Mouse (Mus musculus): ENCODE measurements around the gene Flrt1. TPM values are rescaled to one million over a fixed set of nuclear protein-coding genes. Genes with fewer than 3 reads are reported as not detected.
A peak's percentile ranks its signal among the peaks of the same experiment; 100 is the strongest.
"Not testable (repeated sequence)": the region's sequence is repeated elsewhere in the genome, so short reads cannot be mapped to it uniquely, and the experiment has no call there.

The Flrt1 gene
- polyA plus RNA-seq, 1 experiment from 2014 or later, result 1.4 TPM

- Histone ChIP-seq H3K4me2 (no peak overlapping the region), H3K4me1 (peaks cover 38% of the 10 kb centered on the region), H3K27me3 (replicated peaks) (no peaks in the 10 kb centered on the region), H3K27ac (replicated peaks) (peak overlapping the region; percentile 66), H3K9ac (0 out of 2 replicates have a peak overlapping the region, but pooled peaks have one; percentile 33), H3K4me3 (no peak overlapping the region), H3K36me3 (no peaks in the 10 kb centered on the region), H3K9me3 (peaks cover 5% of the 10 kb centered on the region; the same call in 1 of the 2 replicates)
- WGBS, result 49% methylated on average over 10 of the region's 10 CpGs
- no peak for ATAC-seq (ENCODE audit: extremely low read depth, insufficient number of reproducible peaks, low FRiP score, low TSS enrichment)
Observed at GRCm38 (mm10) chr19:7054772-7055171, 50.8 kb downstream of the Flrt1 start.

- not testable (repeated sequence) for H3K9me3 ChIP-seq; H3K27ac ChIP-seq (replicated peaks)
- 80% methylated on average over 4 of the region's 4 CpGs for WGBS
Observed at GRCm38 (mm10) chr19:7053382-7053781, 52.1 kb downstream of the Flrt1 start.

GRCm38 (mm10) chr19:7044706-7045105 lies 60.8 kb downstream of the Flrt1 start:
- Histone ChIP-seq H3K27ac (replicated peaks) (peak overlapping the region; percentile 84), H3K4me2 (no peak overlapping the region), H3K9me3 (no peaks in the 10 kb centered on the region), H3K4me3 (no peak overlapping the region), H3K4me1 (peaks cover 25% of the 10 kb centered on the region), H3K36me3 (no peaks in the 10 kb centered on the region), H3K27me3 (replicated peaks) (no peaks in the 10 kb centered on the region), H3K9ac (peak overlapping the region; percentile 57)
- ATAC-seq (ENCODE audit: extremely low read depth, insufficient number of reproducible peaks, low FRiP score, low TSS enrichment), result no peak
- WGBS, result 35% methylated on average over 4 of the region's 4 CpGs

More at GRCm38 (mm10) chr19:7053382-7053781, 52.1 kb downstream of the Flrt1 start:
- not testable (repeated sequence) for H3K9ac ChIP-seq; ATAC-seq (ENCODE audit: extremely low read depth, insufficient number of reproducible peaks, low FRiP score, low TSS enrichment); H3K4me3 ChIP-seq; H3K4me2 ChIP-seq; H3K36me3 ChIP-seq; H3K27me3 ChIP-seq (replicated peaks)
- peaks cover 35% of the 10 kb centered on the region for H3K4me1 ChIP-seq

- no peak overlapping the region for H3K4me3 ChIP-seq
- H3K27me3 ChIP-seq (replicated peaks), result no peaks in the 10 kb centered on the region
- H3K4me2 ChIP-seq, result no peak overlapping the region
- peak overlapping the region; percentile 57 for H3K9ac ChIP-seq
- peak overlapping the region; percentile 84 for H3K27ac ChIP-seq (replicated peaks)
- H3K36me3 ChIP-seq, result no peaks in the 10 kb centered on the region
- 54% methylated on average over 4 of the region's 4 CpGs for WGBS
- ATAC-seq (ENCODE audit: extremely low read depth, insufficient number of reproducible peaks, low FRiP score, low TSS enrichment), result no peak
- peaks cover 25% of the 10 kb centered on the region for H3K4me1 ChIP-seq
- H3K9me3 ChIP-seq, result no peaks in the 10 kb centered on the region
Observed at GRCm38 (mm10) chr19:7044279-7044678, 61.2 kb downstream of the Flrt1 start.

Other genes with a start within 250 kb of the Flrt1 start
- gene Ccdc88b, start 247.5 kb downstream of the Flrt1 start, polyA plus RNA-seq (2015; fragmentation: Nextera tagmentation; extraction: Ambion mirVana), result 0.39 and 1.3 TPM in 2 replicates
- 79.1 and 93.8 TPM in 2 replicates for gene Trmt112, start 196.0 kb downstream of the Flrt1 start, polyA plus RNA-seq (2015; fragmentation: Nextera tagmentation; extraction: Ambion mirVana)
- gene Prdx5, start 195.6 kb downstream of the Flrt1 start, polyA plus RNA-seq (2015; fragmentation: Nextera tagmentation; extraction: Ambion mirVana), result 217 and 232 TPM in 2 replicates
- 30.4 and 33.0 TPM in 2 replicates for gene Esrra, start 183.9 kb downstream of the Flrt1 start, polyA plus RNA-seq (2015; fragmentation: Nextera tagmentation; extraction: Ambion mirVana)
- 1.7 and 3.6 TPM in 2 replicates for gene Catsperz, start 180.3 kb downstream of the Flrt1 start, polyA plus RNA-seq (2015; fragmentation: Nextera tagmentation; extraction: Ambion mirVana)
- 0.18 and 0.44 TPM in 2 replicates for gene Kcnk4, start 171.2 kb downstream of the Flrt1 start, polyA plus RNA-seq (2015; fragmentation: Nextera tagmentation; extraction: Ambion mirVana)
- 56.9 and 59.8 TPM in 2 replicates for gene Bad, start 163.9 kb downstream of the Flrt1 start, polyA plus RNA-seq (2015; fragmentation: Nextera tagmentation; extraction: Ambion mirVana)
- 18.6 and 19.6 TPM in 2 replicates for gene Gpr137, start 163.2 kb downstream of the Flrt1 start, polyA plus RNA-seq (2015; fragmentation: Nextera tagmentation; extraction: Ambion mirVana)
- 82.3 and 117 TPM in 2 replicates for gene Ppp1r14b, start 130.8 kb downstream of the Flrt1 start, polyA plus RNA-seq (2015; fragmentation: Nextera tagmentation; extraction: Ambion mirVana)
- gene Plcb3, start 129.3 kb downstream of the Flrt1 start, polyA plus RNA-seq (2015; fragmentation: Nextera tagmentation; extraction: Ambion mirVana), result 18.1 and 18.6 TPM in 2 replicates
- 80.9 and 98.7 TPM in 2 replicates for gene Fkbp2, start 125.2 kb downstream of the Flrt1 start, polyA plus RNA-seq (2015; fragmentation: Nextera tagmentation; extraction: Ambion mirVana)
- gene Vegfb, start 118.1 kb downstream of the Flrt1 start, polyA plus RNA-seq (2015; fragmentation: Nextera tagmentation; extraction: Ambion mirVana), result 125 and 133 TPM in 2 replicates
- 33.2 and 35.6 TPM in 2 replicates for gene Dnajc4, start 113.2 kb downstream of the Flrt1 start, polyA plus RNA-seq (2015; fragmentation: Nextera tagmentation; extraction: Ambion mirVana)
- gene Nudt22, start 109.6 kb downstream of the Flrt1 start, polyA plus RNA-seq (2015; fragmentation: Nextera tagmentation; extraction: Ambion mirVana), result 23.3 and 26.8 TPM in 2 replicates
- 15.8 and 16.6 TPM in 2 replicates for gene Trpt1, start 109.6 kb downstream of the Flrt1 start, polyA plus RNA-seq (2015; fragmentation: Nextera tagmentation; extraction: Ambion mirVana)
- 7.6 and 8.1 TPM in 2 replicates for gene Fermt3, start 86.3 kb downstream of the Flrt1 start, polyA plus RNA-seq (2015; fragmentation: Nextera tagmentation; extraction: Ambion mirVana)
- 207 and 228 TPM in 2 replicates for gene Stip1, start 65.8 kb downstream of the Flrt1 start, polyA plus RNA-seq (2015; fragmentation: Nextera tagmentation; extraction: Ambion mirVana)
- gene Macrod1, start 48.9 kb downstream of the Flrt1 start, polyA plus RNA-seq (2015; fragmentation: Nextera tagmentation; extraction: Ambion mirVana), result 32.0 and 32.9 TPM in 2 replicates
- 147 and 160 TPM in 2 replicates for gene Otub1, start 100.6 kb upstream of the Flrt1 start, polyA plus RNA-seq (2015; fragmentation: Nextera tagmentation; extraction: Ambion mirVana)
- 1,676 and 1,958 TPM in 2 replicates for gene Cox8a, start 111.9 kb upstream of the Flrt1 start, polyA plus RNA-seq (2015; fragmentation: Nextera tagmentation; extraction: Ambion mirVana)
- 51.0 and 52.1 TPM in 2 replicates for gene Naa40, start 135.5 kb upstream of the Flrt1 start, polyA plus RNA-seq (2015; fragmentation: Nextera tagmentation; extraction: Ambion mirVana)
- gene Rcor2, start 161.6 kb upstream of the Flrt1 start, polyA plus RNA-seq (2015; fragmentation: Nextera tagmentation; extraction: Ambion mirVana), result 12.7 and 16.5 TPM in 2 replicates
- 27.3 and 28.8 TPM in 2 replicates for gene Mark2, start 236.1 kb upstream of the Flrt1 start, polyA plus RNA-seq (2015; fragmentation: Nextera tagmentation; extraction: Ambion mirVana)